ENCODE assay signal across 9 mouse cellular contexts in the genomic region with DNA sequence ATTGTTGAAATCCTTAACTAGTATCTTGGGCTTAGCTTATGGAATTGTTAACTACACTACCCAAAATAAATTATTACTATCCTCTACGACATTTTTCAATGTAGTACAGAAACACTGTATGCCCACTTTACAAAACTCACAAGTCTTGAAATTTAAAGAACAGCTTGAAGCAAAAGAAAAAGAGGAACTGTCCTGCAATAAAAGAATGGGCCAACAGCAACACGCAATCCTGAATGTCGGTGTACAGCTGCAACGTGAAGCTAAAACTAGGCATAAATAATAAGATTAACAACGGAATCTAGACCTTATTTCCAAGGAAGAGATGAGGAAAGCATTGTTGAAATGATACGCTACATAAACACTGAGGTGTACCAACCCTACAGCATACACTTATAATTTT. TPM values are rescaled to one million over a fixed set of nuclear protein-coding genes. Genes with fewer than 3 reads are reported as not detected.
DNase-seq lines count a peak whose midpoint lies in the region; ATAC-seq and TF ChIP-seq lines count a peak whose summit lies in the region.
"Had no signal": no experiment of that assay in that cellular context is flagged by ENCODE, and none has a peak within 500 bp of the region (broad histone marks: within the 10 kb centered on the region; RNA-seq: fewer than 3 reads in every experiment).

No protein-coding gene starts in this region.

- H3K36me3 ChIP-seq in heart, embryonic 16.5 days (ENCODE audit: control insufficient read depth, insufficient read depth), result no peaks in the 10 kb centered on the region; the same call in 1 of the 2 replicates
- H3K36me3 ChIP-seq in hindbrain, embryonic 16.5 days (ENCODE audit: control insufficient read depth, insufficient read depth, low read length), result no peaks in the 10 kb centered on the region
- H3K36me3 ChIP-seq in midbrain, embryonic 13.5 days, result no peaks in the 10 kb centered on the region

- H3K9ac ChIP-seq in heart, embryonic 16.5 days (ENCODE audit: low read length), result peak overlapping the region; percentile 96
- peak overlapping the region; percentile 82 for H3K9ac ChIP-seq in hindbrain, embryonic 16.5 days (ENCODE audit: low read depth, low read length)
- peak overlapping the region; percentile 81 for H3K9ac ChIP-seq in midbrain, embryonic 13.5 days (replicated peaks)

- TF ChIP-seq CTCF in bone marrow macrophage, adult 2 months (IDR thresholded peaks at IDR 0.05; ENCODE audit: low read depth, low read length), result no peak

- H3K4me2 ChIP-seq in heart, embryonic 16.5 days (ENCODE audit: low read depth, low read length), result peak overlapping the region; percentile 88
- peak overlapping the region; percentile 96 for H3K4me2 ChIP-seq in hindbrain, embryonic 16.5 days (ENCODE audit: low read length)
- peak overlapping the region; percentile 95 for H3K4me2 ChIP-seq in midbrain, embryonic 13.5 days (replicated peaks)

- H3K9me3 ChIP-seq in heart, embryonic 16.5 days (replicated peaks; ENCODE audit: control insufficient read depth, low read length), result no peaks in the 10 kb centered on the region
- no peaks in the 10 kb centered on the region for H3K9me3 ChIP-seq in hindbrain, embryonic 16.5 days (ENCODE audit: control insufficient read depth, low read length)
- H3K9me3 ChIP-seq in midbrain, embryonic 13.5 days, result no peaks in the 10 kb centered on the region

- 6% methylated on average over 6 of the region's 6 CpGs for WGBS in heart, embryonic 16.5 days
- WGBS in hindbrain, embryonic 16.5 days, result 15% methylated on average over 6 of the region's 6 CpGs
- 19% methylated on average over 6 of the region's 6 CpGs for WGBS in midbrain, embryonic 13.5 days

- no peak for ATAC-seq in heart, embryonic 16.5 days (replicated peaks; ENCODE audit: extremely low read depth, insufficient read depth, low FRiP score)
- ATAC-seq in hindbrain, embryonic 16.5 days, result no peak
- no peak for ATAC-seq in midbrain, embryonic 13.5 days
- no peak for ATAC-seq in inflammation-experienced regulatory T-cells, adult 6 months

- peak overlapping the region; percentile 95 for H3K4me3 ChIP-seq in heart, embryonic 16.5 days (ENCODE audit: low read length)
- H3K4me3 ChIP-seq in bone marrow macrophage, adult 2 months (ENCODE audit: insufficient read depth, low read length), result peak overlapping the region; percentile 100
- H3K4me3 ChIP-seq in hindbrain, embryonic 16.5 days (ENCODE audit: low read length), result peak overlapping the region; percentile 63
- H3K4me3 ChIP-seq in midbrain, embryonic 13.5 days (replicated peaks), result peak overlapping the region; percentile 88

- no peaks in the 10 kb centered on the region for H3K27me3 ChIP-seq in heart, embryonic 16.5 days (ENCODE audit: control insufficient read depth, insufficient read depth, low read length)
- H3K27me3 ChIP-seq in hindbrain, embryonic 16.5 days (replicated peaks; ENCODE audit: control insufficient read depth, insufficient read depth, low read length), result no peaks in the 10 kb centered on the region
- no peaks in the 10 kb centered on the region for H3K27me3 ChIP-seq in midbrain, embryonic 13.5 days

- no peak for DNase-seq in heart, adult 11 months
- DNase-seq in spleen, adult 18-20 months, result no peak
- DNase-seq in kidney, adult 18-20 months, result no peak
- DNase-seq: left cerebral cortex, postnatal 4 days had no signal

- peaks cover 14% of the 10 kb centered on the region for H3K4me1 ChIP-seq in heart, embryonic 16.5 days (ENCODE audit: control insufficient read depth, insufficient read depth, low read length)
- H3K4me1 ChIP-seq in bone marrow macrophage, adult 2 months (ENCODE audit: control insufficient read depth, insufficient read depth, low read length), result peaks cover 26% of the 10 kb centered on the region
- peaks cover 5% of the 10 kb centered on the region for H3K4me1 ChIP-seq in hindbrain, embryonic 16.5 days (ENCODE audit: control insufficient read depth, insufficient read depth, low read depth, low read length)
- peaks cover 21% of the 10 kb centered on the region for H3K4me1 ChIP-seq in midbrain, embryonic 13.5 days (replicated peaks)

- TF ChIP-seq POLR2A in bone marrow macrophage, adult 2 months (IDR thresholded peaks at IDR 0.05; ENCODE audit: borderline replicate concordance, low read depth, low read length), result no peak

- peak overlapping the region; percentile 94 for H3K27ac ChIP-seq in heart, embryonic 16.5 days (ENCODE audit: low read length)
- peak overlapping the region; percentile 85 for H3K27ac ChIP-seq in bone marrow macrophage, adult 2 months (ENCODE audit: insufficient read depth, low read depth, low read length)
- H3K27ac ChIP-seq in hindbrain, embryonic 16.5 days (ENCODE audit: low read depth, low read length), result no peak overlapping the region
- no peak overlapping the region for H3K27ac ChIP-seq in midbrain, embryonic 13.5 days

RNA-seq across cellular contexts. Expression of a gene that starts 1.1 kb away (rescaled TPM):
- polyA plus RNA-seq in heart, embryonic 16.5 days (2015; fragmentation: Nextera tagmentation; extraction: Ambion mirVana), result 53.7 and 54.6 TPM in 2 replicates
- 34.5 and 34.8 TPM in 2 replicates for polyA plus RNA-seq in bone marrow macrophage, adult 2 months (2012; ENCODE audit: insufficient read depth, insufficient read length, missing spikeins)
- 4.1 and 6.2 TPM in 2 replicates for polyA plus RNA-seq in hindbrain, embryonic 16.5 days (2015; fragmentation: Nextera tagmentation; extraction: Ambion mirVana)
- polyA plus RNA-seq in midbrain, embryonic 13.5 days (2015; fragmentation: Nextera tagmentation; extraction: Ambion mirVana), result 10.7 and 12.1 TPM in 2 replicates
- 10 to 100 TPM in 1 of 3 experiments, 1 to 10 TPM in 1, under 1 TPM in 1; 0.87 to 12.0 (median 1.3) TPM for polyA plus RNA-seq in inflammation-experienced regulatory T-cells, adult 6 months (2017; shearing (Covaris generic))

RNA-seq across cellular contexts. Expression of a gene that starts 23.4 kb away (rescaled TPM):
- 3.0 and 3.7 TPM in 2 replicates for polyA plus RNA-seq in heart, embryonic 16.5 days (2015; fragmentation: Nextera tagmentation; extraction: Ambion mirVana)
- polyA plus RNA-seq in bone marrow macrophage, adult 2 months (2012; ENCODE audit: insufficient read depth, insufficient read length, missing spikeins), result 0.13 TPM in 1 of 2 replicates, not detected in the other
- 16.0 and 19.3 TPM in 2 replicates for polyA plus RNA-seq in hindbrain, embryonic 16.5 days (2015; fragmentation: Nextera tagmentation; extraction: Ambion mirVana)
- 9.2 and 9.9 TPM in 2 replicates for polyA plus RNA-seq in midbrain, embryonic 13.5 days (2015; fragmentation: Nextera tagmentation; extraction: Ambion mirVana)
- 1 to 10 TPM; 1.4 to 2.3 (median 1.6) TPM for polyA plus RNA-seq in inflammation-experienced regulatory T-cells, adult 6 months (2017; shearing (Covaris generic))

Comparison
In these comparisons a context has a peak if more than half of its experiments do, and no peak if none do; other contexts are left out.
1. H3K27ac ChIP-seq: peak in heart, embryonic 16.5 days (single experiment) and bone marrow macrophage, adult 2 months (single experiment); none in hindbrain, embryonic 16.5 days (single experiment) and midbrain, embryonic 13.5 days (single experiment).
2. Peak in every context shown above with its lines, with median percentiles within 50 percentile points of each other: H3K4me2 ChIP-seq, H3K4me3 ChIP-seq and H3K9ac ChIP-seq.